Mouse (Mus musculus) frontal cortex, adult (tissue): ENCODE data around the gene Adam17.

Experiments used
- ATAC-seq: cut with Nextera tagmentation; 2 replicates; pipeline ENCODE4 v1.9.2; 2017; ENCODE audit warnings: mild to moderate bottlenecking, moderate library complexity, mixed read lengths; ENCODE audit not compliant: low TSS enrichment

The Adam17 gene

DNA sequence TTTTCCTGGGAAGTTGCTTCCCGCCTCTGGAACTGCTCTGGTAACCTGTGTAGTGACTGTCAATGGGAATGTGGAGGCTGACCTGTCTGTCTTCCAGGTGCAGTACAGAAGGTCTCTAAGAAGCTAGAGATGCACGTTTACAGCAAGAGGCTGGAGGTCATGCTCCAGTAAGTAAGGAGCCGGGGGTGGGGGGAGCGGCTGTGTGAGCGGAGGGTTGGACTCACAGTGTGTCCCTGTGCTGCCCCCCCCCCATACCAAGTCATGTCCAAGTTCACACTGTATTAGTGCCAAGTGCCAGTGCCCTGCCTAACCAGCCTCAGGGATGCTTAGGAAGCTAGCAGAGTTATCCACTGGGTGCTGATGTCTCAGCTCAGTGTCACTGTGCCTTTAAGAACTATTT is 61.2 kb downstream of the Adam17 start:
- no peak for ATAC-seq

DNA sequence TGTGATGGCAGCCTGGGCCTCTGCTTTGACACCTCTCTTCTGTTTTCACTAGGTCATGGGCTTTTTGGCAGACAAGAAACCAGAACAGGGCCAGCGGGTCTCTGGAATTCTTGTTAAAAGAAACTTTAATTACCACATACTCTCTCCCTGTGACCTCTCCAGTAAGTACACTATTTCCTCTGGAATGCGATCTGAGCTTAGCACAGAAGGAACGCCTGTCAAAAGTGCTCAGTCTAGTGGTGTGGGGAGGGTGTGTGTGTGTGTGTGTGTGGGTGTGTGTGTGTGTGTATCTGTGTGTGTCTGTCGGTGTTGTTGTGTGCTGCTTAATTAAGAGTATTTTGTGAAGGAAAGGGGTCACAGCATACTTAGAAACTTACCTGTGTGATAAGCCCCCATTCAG is 66.7 kb downstream of the Adam17 start:
- ATAC-seq = no peak

DNA sequence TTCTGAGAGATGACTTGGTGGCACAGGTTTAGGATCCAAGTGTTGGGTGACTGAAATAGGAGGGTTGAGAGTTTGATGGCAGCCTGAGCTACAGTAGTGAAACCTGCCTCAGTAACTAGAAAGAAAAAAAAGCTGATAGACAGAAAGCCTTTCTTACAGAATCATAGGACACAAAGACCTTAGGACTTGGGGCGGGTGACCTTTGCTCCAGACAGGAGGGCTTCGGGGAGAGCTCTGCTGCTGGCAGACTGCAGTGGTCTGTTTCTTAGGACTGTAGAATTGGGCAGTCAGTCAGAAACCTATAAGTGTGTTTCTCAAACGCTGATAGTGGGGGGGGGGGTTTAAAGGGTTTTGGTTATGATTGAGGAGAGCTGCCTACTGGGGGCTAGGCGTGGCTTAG is 67.7 kb downstream of the Adam17 start:
- ATAC-seq = no peak

DNA sequence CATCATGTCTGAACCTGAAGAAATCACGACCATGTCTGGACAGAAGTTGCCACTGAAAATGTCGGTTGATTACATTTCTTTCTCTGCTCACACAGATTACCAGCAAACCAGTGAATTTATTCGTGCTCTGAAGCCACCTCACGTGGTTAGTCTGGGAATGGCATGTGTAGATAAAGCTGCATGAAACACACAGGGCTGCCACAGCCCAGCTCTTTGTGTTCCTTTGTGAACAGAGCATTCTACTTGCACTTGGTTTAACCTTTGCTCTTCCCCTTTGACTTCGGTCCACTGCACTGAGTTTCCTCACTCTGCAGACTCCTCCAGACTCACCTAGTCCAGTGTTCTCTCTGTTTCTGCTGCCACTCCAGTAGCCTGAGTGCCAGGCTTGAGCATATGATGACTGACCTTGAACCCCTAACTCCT is 71.1 kb downstream of the Adam17 start:
- ATAC-seq = no peak

DNA sequence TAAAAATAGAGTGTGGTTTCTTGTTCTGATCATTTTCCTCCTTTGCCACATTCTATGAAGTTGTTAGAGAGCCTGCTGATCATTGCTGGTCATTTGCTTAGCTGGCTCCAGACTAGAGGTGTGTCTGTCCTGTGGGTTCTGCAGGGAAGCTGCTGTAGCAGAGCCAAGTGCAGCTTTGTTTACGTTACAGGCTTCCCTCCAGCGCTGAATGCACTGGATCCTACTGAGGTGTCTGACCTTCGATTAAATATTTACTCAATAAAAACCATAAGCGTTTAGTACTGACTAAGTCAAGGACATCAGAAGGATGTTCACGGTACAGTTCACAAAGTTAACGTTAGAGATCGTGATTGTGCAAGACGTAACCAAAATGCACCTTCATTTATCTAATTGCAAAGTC is 71.5 kb downstream of the Adam17 start:
- ATAC-seq = no peak

DNA sequence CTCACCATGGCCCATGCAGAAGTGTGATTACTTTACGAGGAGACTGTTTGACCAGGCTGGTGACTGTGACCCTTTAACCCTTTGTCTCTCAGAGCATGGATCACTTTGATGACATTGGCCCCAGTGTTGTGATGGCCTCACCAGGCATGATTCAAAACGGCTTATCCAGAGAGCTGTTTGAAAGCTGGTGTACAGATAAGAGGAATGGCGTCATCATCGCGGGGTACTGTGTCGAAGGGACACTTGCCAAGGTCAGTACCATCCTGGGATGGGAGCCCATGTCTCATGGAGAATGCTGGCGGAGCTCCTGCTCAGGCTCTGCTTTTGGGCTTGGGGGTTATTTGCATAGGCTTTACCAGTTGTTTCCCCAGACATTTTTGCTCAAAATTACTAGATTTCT is 72.1 kb downstream of the Adam17 start:
- ATAC-seq = no peak

DNA sequence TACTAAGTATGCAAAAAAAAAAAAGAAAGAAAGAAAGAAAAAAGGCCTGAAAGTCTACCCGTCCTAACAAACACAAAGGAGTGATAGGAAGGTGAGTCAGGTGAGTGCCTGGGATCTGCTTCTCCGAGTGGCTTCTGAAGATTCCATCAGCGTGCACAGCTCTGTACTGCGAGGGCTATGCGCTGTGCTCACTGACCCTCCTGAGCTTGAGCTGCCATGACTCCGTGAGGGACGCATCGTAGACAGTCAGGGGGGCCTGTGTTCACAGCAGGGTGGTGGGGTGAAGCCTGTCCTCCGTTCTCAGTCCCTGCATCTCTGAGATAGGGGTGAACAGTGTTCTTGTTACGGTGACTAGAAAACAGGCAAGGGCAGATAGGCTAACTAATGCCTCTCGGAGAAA is 74.6 kb downstream of the Adam17 start:
- no peak for ATAC-seq

DNA sequence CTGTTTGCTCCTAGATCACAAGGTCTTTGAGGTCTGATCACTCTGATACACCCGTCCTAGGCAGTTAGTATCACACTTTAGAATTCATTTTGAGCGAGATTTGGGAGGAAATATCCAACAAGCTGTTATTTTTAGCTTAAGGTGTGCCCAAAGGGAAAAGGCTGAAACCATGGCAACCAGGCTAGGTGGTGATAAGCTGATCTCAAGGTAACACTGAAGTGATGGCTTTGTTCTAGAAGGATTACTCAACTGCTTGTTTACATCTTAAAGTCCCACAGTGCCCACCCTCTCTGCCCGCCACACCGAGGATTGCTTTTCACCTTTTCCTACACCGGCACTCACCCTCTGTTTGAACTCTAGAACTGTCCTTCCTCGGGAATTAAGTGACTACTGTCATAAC is 83.8 kb downstream of the Adam17 start:
- ATAC-seq = no peak

DNA sequence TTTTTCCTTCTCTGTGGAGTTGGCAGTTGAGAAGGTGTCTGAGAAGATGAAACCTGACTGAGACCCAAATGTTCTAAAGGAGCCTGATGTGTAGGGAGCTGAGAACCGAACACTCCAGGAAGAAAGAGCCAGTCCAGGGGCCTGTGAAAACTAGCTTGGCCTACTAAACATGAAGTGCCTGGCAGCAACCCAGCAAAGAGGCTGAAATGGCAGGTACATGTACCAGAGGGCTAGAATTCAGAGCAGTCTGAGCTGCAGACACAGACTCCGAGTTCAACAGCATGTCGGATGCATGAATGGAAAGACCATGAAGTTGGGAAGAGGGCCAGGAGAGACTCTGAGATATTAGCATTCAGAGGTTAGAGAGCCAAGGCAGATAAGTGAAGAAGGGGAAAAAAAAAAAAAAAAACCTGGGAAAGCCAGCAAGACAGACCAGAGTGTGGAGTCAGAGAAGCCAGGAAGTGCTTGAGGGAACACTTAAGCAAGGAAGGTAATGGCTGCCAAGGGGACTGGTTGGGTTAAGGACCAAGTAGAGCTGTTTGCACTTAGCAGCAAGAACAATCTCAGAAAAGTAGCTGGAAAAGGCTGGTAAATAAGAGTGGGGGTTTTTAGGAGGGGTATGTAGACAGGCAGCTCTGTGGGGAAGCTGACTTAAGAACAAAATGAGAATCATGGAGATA is 84.6 kb downstream of the Adam17 start:
- no peak for ATAC-seq

DNA sequence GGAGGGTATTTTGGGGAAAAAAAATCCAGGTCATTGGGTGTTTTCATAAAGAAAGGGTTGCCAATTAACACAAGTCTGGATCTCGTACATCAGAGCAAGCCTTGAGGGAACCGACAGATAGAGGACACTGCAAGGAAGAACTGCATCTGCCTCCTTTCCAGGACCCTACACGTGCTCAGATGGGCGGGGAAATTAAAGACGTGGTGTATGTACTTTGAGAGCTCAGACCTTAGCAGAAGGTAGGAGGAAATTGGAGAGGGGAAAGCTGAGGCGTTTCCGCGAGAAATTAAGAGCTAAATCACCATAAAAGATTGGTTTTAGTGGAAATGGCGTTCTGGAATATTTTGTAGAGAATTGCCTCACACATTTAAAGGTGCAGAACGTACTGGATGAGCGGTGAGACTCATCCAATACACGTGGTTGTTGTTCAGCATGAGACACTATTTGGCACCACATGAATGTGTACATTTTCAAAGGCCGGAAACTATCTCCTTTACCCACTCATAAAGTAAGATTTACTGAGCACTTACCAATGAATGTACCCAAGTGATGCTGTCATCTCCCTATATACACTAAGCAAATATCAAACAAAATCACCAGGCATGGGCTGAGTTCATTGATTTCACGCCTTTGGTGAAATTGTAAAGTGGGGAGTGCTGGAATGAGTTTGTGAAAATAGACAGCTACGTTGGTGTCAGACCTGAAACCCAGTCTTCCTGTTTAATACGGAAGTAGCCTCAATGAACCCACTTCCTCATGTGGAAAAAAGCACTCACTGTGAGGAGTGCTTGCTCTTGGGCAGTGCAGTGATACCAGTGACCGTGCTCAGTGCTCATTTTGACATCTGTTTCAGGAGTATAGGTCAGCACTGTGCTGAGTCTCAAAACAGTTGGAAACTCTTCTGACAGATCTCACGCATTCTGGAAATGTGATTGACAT is 86.5 kb downstream of the Adam17 start:
- peak; percentile 29; the same call in 1 of the 2 replicates for ATAC-seq

DNA sequence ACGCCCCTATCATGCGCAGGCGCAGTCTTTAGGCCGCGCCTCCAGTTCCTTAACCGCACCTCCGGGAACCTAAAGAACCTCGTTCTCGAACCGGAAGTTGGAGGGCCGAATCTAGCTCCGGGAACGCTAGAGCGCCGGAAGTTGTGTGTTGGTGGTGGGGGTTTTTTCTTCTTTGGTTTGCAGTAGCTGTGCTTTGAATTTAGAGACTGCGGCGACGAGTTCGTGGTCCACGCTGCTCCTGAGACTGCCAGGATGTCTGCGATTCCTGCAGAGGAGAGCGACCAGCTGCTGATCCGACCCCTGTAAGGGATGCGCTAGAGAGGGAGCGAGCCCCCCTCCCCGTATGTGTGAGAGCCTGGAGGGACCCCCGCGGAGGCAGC is 87.2 kb downstream of the Adam17 start, which contains the start of gene Itgb1bp1:
TSS of gene Itgb1bp1 (minus strand) at position 42 of the 380 bp plus-strand sequence.
- ATAC-seq = peak; percentile 97

DNA sequence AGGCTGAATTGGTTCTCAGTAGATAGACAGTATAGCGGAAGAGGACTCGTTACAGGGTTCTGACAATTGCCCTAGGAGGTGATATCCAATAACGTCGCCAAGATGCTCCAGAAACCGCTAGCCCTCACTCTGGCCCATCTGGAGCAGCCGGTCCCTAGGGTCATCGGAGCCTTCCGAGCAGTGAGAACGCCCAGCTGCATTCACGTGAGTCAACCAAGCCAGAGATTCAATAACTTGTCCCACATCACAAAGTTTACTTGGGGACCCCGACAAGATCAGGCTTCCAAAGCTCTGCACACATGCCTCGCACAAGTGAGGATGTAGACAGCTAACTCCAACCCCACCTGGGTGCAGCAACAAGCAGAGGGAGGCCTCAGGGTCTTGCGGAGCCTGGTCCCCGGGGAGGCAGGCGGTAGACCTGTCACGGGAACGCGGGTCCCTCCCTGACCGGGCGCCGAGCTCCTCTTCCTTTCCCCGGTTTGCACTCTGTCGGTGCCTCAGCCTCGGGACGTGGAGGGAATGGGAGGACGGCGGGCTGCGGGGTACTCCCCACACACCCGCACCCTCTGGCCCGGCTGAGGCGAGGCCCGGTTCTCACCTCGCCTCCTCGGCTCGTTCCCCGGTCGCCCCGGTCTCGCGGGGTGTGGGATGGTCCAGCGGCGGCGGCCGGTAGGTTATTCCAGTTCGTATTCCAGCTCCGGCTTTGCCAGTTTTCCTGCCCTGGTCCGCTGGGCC is 87.8 kb downstream of the Adam17 start:
- peak; percentile 82 for ATAC-seq

DNA sequence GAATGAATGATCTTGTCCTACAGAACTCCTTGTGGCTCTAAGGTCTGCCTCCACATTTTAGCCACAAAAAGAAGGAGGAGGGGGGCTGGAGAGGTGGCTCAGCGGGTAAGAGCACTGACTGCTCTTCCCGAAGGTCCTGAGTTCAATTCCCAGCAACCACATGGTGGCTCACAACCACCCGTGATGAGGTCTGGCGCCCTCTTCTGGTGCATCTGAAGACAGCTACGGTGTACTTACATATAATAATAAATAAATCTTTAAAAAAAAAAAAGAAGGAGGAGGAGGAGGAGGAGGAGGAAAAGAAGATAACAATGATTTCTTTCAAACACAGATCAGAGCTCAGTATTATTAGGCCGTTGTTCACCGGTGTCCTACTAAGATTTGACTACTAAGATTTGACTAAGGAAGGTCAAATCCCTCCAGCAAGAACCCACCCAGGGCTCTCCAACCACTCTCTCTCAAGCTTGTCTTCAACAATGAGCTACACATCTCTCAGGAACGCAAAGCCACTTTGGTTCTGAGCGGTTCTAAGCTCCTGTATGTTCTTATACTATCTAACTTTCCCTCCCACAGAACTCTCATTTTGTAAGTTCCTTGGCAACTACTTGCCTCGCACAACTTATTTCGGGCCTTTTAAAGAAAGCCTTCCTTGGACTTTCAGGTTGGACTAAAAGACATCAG is 88.5 kb downstream of the Adam17 start, which contains the start of gene Cpsf3:
TSS of gene Cpsf3 (plus strand) at position 631 of the 681 bp plus-strand sequence.
- no peak for ATAC-seq

DNA sequence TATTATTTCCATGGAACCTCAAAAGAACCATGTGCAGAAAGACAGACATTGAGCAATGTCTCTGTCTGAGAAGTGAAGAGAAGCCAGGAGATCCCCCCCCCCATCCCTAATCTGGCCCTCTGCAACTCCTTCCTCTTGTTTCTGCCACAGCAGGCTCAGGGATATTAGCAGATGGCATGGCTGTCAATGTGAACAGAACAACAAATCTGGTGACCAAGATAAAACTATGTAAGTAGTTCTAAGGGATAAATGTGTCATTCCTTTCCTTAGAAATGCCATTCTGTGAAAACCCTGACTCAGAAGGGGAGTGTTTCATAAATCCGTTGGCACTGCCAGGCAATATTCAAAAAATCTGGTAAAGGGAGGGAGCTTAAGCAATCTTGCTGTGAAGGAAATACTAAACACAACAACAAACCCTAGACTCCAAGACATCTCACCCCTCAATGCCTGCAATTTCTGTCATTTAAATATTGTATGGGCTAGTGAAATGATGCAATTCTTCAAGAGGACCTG is 96.0 kb downstream of the Adam17 start:
- ATAC-seq = no peak

DNA sequence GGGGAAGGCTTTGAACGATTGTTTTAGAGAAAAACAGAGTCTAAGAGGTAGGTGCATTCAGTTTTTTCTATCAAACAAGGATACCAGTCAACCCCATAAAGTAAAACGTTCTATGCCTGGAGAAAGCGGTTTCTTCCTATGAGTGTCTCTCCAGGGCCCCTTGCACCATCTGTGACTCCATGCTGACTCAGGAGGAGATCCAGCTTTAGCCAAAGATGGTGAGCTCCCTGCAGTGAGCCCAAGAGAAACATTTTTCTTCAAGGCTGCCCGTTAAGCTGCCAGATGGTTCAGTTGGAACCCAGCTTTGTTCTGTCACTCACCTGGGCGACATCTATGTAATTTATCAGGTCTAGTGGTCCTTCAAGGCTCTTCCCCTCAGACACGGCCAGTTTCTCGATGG is 99.0 kb downstream of the Adam17 start:
- no peak for ATAC-seq
